Mouse (Mus musculus) MEL (cell line): ENCODE data around the gene Ptk7. TPM values are rescaled to one million over a fixed set of nuclear protein-coding genes. Genes with fewer than 3 reads are reported as not detected.
A peak's percentile ranks its signal among the peaks of the same experiment; 100 is the strongest.

Experiments
- DNase-seq: peaks from one replicate; pipeline ENCODE4 v3.0.0; 2011; ENCODE audit warnings: low read depth, low spot score
- H3K27ac ChIP-seq: 2 replicates; pipeline ENCODE4 v1.5.1; 2012; ENCODE audit warnings: low read depth, mild to moderate bottlenecking, control low read depth, low read length, moderate library complexity; ENCODE audit not compliant: control insufficient read depth
- H3K27me3 ChIP-seq, 2 experiments: fragments of 150-350 bp in 1 of 2; sonication (generic) in 1 of 2; 2 replicates each; pipeline ENCODE4 v1.6.1; 2012; ENCODE audit warnings: low read length in 2 of 2, mild to moderate bottlenecking in 2 of 2, improper control_type of control experiment in 1 of 2, moderate library complexity in 1 of 2; ENCODE audit not compliant: insufficient read depth in 2 of 2, control insufficient read depth in 1 of 2
- H3K36me3 ChIP-seq, 2 experiments: 2 replicates each; pipeline ENCODE4 v1.6.1; 2012 to 2014; ENCODE audit warnings: low read length in 2 of 2, improper control_type of control experiment in 1 of 2, inconsistent platforms in 1 of 2, mild to moderate bottlenecking in 1 of 2; ENCODE audit not compliant: insufficient read depth in 2 of 2, control insufficient read depth in 1 of 2
- H3K4me1 ChIP-seq, 2 experiments: fragments of 150-350 bp in 1 of 2; sonication (generic) in 1 of 2; 2 replicates each; pipeline ENCODE4 v1.6.1; 2012; ENCODE audit warnings: low read length in 2 of 2, improper control_type of control experiment in 1 of 2, mild to moderate bottlenecking in 1 of 2; ENCODE audit not compliant: insufficient read depth in 2 of 2, control insufficient read depth in 1 of 2
- H3K4me3 ChIP-seq, 2 experiments: fragments of 150-350 bp in 1 of 2; sonication (generic) in 1 of 2; 2 replicates each; pipeline ENCODE4 v1.5.1; 2012; ENCODE audit warnings: low read depth in 2 of 2, low read length in 2 of 2, mild to moderate bottlenecking in 2 of 2, moderate library complexity in 2 of 2, control low read depth in 1 of 2, improper control_type of control experiment in 1 of 2; ENCODE audit not compliant: control insufficient read depth in 1 of 2, insufficient read depth in 1 of 2
- H3K79me2 ChIP-seq: 2 replicates; pipeline ENCODE4 v1.6.1; 2012; ENCODE audit warnings: mild to moderate bottlenecking, low read length, moderate library complexity; ENCODE audit not compliant: control insufficient read depth, poor library complexity, insufficient read depth
- H3K9ac ChIP-seq: 2 replicates; pipeline ENCODE4 v1.6.1; 2012; ENCODE audit warnings: low read depth, mild to moderate bottlenecking, control low read depth, low read length, moderate library complexity; ENCODE audit not compliant: control insufficient read depth, poor library complexity, severe bottlenecking
- H3K9me3 ChIP-seq: fragments of 150-350 bp; sonication (generic); replicated peaks from 2 replicates; pipeline ENCODE4 v1.6.1; 2012; ENCODE audit warnings: mild to moderate bottlenecking, low read length, improper control_type of control experiment, moderate library complexity; ENCODE audit not compliant: insufficient read depth
- BHLHE40 ChIP-seq: IDR thresholded peaks from 2 replicates; pipeline ENCODE4 v1.6.1; 2012; ENCODE audit warnings: low read depth, mild to moderate bottlenecking, inconsistent platforms, low read length, improper control_type of control experiment, borderline replicate concordance
- CHD2 ChIP-seq: IDR thresholded peaks from 2 replicates; pipeline ENCODE4 v1.6.1; 2011; ENCODE audit warnings: low read length, improper control_type of control experiment
- CTCF ChIP-seq, 3 experiments: IDR thresholded peaks in 2 of 3; conservative IDR thresholded peaks in 1 of 3; 2 replicates each; pipeline ENCODE4 v1.5.1; 2011 to 2012; ENCODE audit warnings: low read length in 3 of 3, low read depth in 2 of 3, mild to moderate bottlenecking in 2 of 3, improper control_type of control experiment in 1 of 3, inconsistent platforms in 1 of 3, mixed read lengths in 1 of 3, moderate library complexity in 1 of 3; ENCODE audit not compliant: control insufficient read depth in 1 of 3, insufficient read depth in 1 of 3, poor library complexity in 1 of 3, severe bottlenecking in 1 of 3
- ETS1 ChIP-seq: IDR thresholded peaks from 2 replicates; pipeline ENCODE4 v1.6.1; 2012; ENCODE audit warnings: low read depth, mild to moderate bottlenecking, inconsistent platforms, low read length, improper control_type of control experiment, moderate library complexity
- MAFK ChIP-seq: IDR thresholded peaks from 2 replicates; pipeline ENCODE4 v1.6.1; 2011; ENCODE audit warnings: low read depth, mild to moderate bottlenecking, low read length, improper control_type of control experiment, borderline replicate concordance
- MYC ChIP-seq: IDR thresholded peaks from 2 replicates; pipeline ENCODE4 v1.6.1; 2011; ENCODE audit warnings: low read depth, mild to moderate bottlenecking, low read length, improper control_type of control experiment, moderate library complexity
- POLR2AphosphoS5 ChIP-seq: IDR thresholded peaks from 2 replicates; pipeline ENCODE4 v1.6.1; 2012; ENCODE audit warnings: low read depth, borderline replicate concordance, mild to moderate bottlenecking, inconsistent platforms, low read length, moderate library complexity, mixed read lengths
- RAD21 ChIP-seq: IDR thresholded peaks from 2 replicates; pipeline ENCODE4 v1.6.1; 2011; ENCODE audit warnings: mild to moderate bottlenecking, low read depth, low read length, improper control_type of control experiment
- RCOR1 ChIP-seq: IDR thresholded peaks from 2 replicates; pipeline ENCODE4 v1.6.1; 2012; ENCODE audit warnings: low read depth, mild to moderate bottlenecking, inconsistent platforms, low read length, improper control_type of control experiment
- UBTF ChIP-seq: IDR thresholded peaks from 2 replicates; pipeline ENCODE4 v1.6.1; 2012; ENCODE audit warnings: low read depth, mild to moderate bottlenecking, inconsistent platforms, low read length, improper control_type of control experiment, moderate library complexity, borderline replicate concordance; ENCODE audit not compliant: insufficient read depth
- USF2 ChIP-seq, 2 experiments: IDR thresholded peaks; 2 replicates each; pipeline ENCODE4 v1.6.1; 2011 to 2012; ENCODE audit warnings: improper control_type of control experiment in 2 of 2, low read length in 2 of 2, borderline replicate concordance in 1 of 2, inconsistent platforms in 1 of 2, low read depth in 1 of 2, mild to moderate bottlenecking in 1 of 2; ENCODE audit not compliant: insufficient read depth in 1 of 2
- polyA plus RNA-seq, 2 experiments: library from polyadenylated mRNA; stranded (reverse) in 1 of 2; unstranded in 1 of 2; fragments of >175 nt in 1 of 2; fragments of >200 nt in 1 of 2; gene quantifications; 2 replicates each; pipeline versions ENCODE4 v1.2.1 to v1.2.4; 2012; ENCODE audit warnings: low replicate concordance in 2 of 2, low read depth in 1 of 2; ENCODE audit not compliant: insufficient read length in 2 of 2, insufficient read depth in 1 of 2, missing spikeins in 1 of 2
- total RNA-seq: library from RNA; depleted of rRNA; stranded (reverse); fragments of 300-350 nt; gene quantifications from 2 replicates; pipeline ENCODE4 v1.2.3, GENCODE M21; 2012

The Ptk7 gene
- total and polyA plus RNA-seq, 3 experiments = 0.04 to 0.10 TPM; not detected in 1

GRCm38 (mm10) chr17:46591406-46591805 is 37.9 kb downstream of the Ptk7 start:
- Histone ChIP-seq H3K4me3 (peak overlapping the region; percentile 24 to 48; a peak in 3 of 4 replicates), H3K27ac (no peak overlapping the region), H3K27me3 (no peaks in the 10 kb centered on the region), H3K4me1 (peaks cover 7 to 18% of the 10 kb centered on the region in 2 experiments; a peak in 3 of 4 replicates), H3K9me3 (no peaks in the 10 kb centered on the region), H3K79me2 (no peaks in the 10 kb centered on the region), H3K9ac (peak overlapping the region; percentile 29; the same call in 1 of the 2 replicates), H3K36me3 (peaks cover 0 to 6% of the 10 kb centered on the region in 2 experiments; a peak in 1 of 4 replicates)
- TF ChIP-seq CHD2 = no peak
- peak; percentile 13 for DNase-seq

GRCm38 (mm10) chr17:46590439-46590838 is 38.9 kb downstream of the Ptk7 start:
- H3K27me3 ChIP-seq = no peaks in the 10 kb centered on the region
- peaks cover 7 to 18% of the 10 kb centered on the region in 2 experiments; a peak in 3 of 4 replicates for H3K4me1 ChIP-seq
- H3K36me3 ChIP-seq = peaks cover 0 to 6% of the 10 kb centered on the region in 2 experiments; a peak in 1 of 4 replicates
- H3K9me3 ChIP-seq = no peaks in the 10 kb centered on the region
- H3K9ac ChIP-seq = no peak overlapping the region
- H3K79me2 ChIP-seq = no peaks in the 10 kb centered on the region
- no peak overlapping the region for H3K4me3 ChIP-seq
- TF ChIP-seq ETS1 (no peak), RAD21 (no peak), UBTF (no peak), POLR2AphosphoS5 (no peak), RCOR1 (no peak), MYC (no peak), MAFK (no peak), USF2 (IDR thresholded peaks at IDR 0.05; ENCODE audit: borderline replicate concordance in 1 of 2, insufficient read depth in 1 of 2, low read depth in 1 of 2, low read length in 2 of 2) (no peak)
- no peak overlapping the region for H3K27ac ChIP-seq
- no peak for DNase-seq

GRCm38 (mm10) chr17:46589635-46590314 is 39.5 kb downstream of the Ptk7 start:
- Histone ChIP-seq H3K9me3 (no peaks in the 10 kb centered on the region), H3K9ac (peak overlapping the region; percentile 62), H3K36me3 (peaks cover 0 to 6% of the 10 kb centered on the region in 2 experiments; a peak in 1 of 4 replicates), H3K27ac (peak overlapping the region; percentile 88), H3K4me1 (peaks cover 7 to 18% of the 10 kb centered on the region in 2 experiments; a peak in 3 of 4 replicates), H3K79me2 (no peaks in the 10 kb centered on the region), H3K27me3 (no peaks in the 10 kb centered on the region; a peak in 1 of 4 replicates)
- no peak for DNase-seq
- peak in 1 of 3 experiments; percentile 22; a peak in 1 of 6 replicates for TF ChIP-seq CTCF (IDR thresholded peaks at IDR 0.05 in 2 of 3, conservative IDR thresholded peaks at IDR 0.05 in 1 of 3; ENCODE audit: control insufficient read depth in 1 of 3, insufficient read depth in 1 of 3, low read depth in 2 of 3, low read length in 3 of 3, poor library complexity in 1 of 3, severe bottlenecking in 1 of 3)
- no peak for TF ChIP-seq BHLHE40
- TF ChIP-seq, all 39 proteins: peak for 1
- 0 out of 4 replicates have a peak overlapping the region, but pooled peaks of 1 of the 2 experiments have one; percentile 45 for H3K4me3 ChIP-seq
